Mouse (Mus musculus): ENCODE results near the gene Cxcl2. TPM values are rescaled to one million over a fixed set of nuclear protein-coding genes. Genes with fewer than 3 reads are reported as not detected.

Cxcl2 gene
- 1 to 10 TPM in 1 of 4 experiments, not detected in 3; 2.3 TPM for total RNA-seq (2022)

GRCm38 (mm10) chr5:90903339-90904020 lies at the start of gene Cxcl2:
Gene Cxcl2, plus strand, starts transcription at chr5:90903871.
- DNase-seq (ENCODE audit: low spot score), result no peak

- no peak for DNase-seq (ENCODE audit: low spot score)
Observed at GRCm38 (mm10) chr5:90855308-90856230, 48.1 kb upstream of the Cxcl2 start.

- DNase-seq (ENCODE audit: low spot score), result no peak
Observed at GRCm38 (mm10) chr5:90857463-90857862, 46.2 kb upstream of the Cxcl2 start.

GRCm38 (mm10) chr5:90858429-90858828 lies 45.2 kb upstream of the Cxcl2 start:
- no peak for DNase-seq (ENCODE audit: low spot score)

GRCm38 (mm10) chr5:90859031-90859430 lies 44.6 kb upstream of the Cxcl2 start:
- no peak for DNase-seq (ENCODE audit: low spot score)

- no peak for DNase-seq (ENCODE audit: low spot score)
Observed at GRCm38 (mm10) chr5:90861876-90862375, 41.7 kb upstream of the Cxcl2 start.

GRCm38 (mm10) chr5:90866770-90867169 lies 36.9 kb upstream of the Cxcl2 start:
- no peak for DNase-seq (ENCODE audit: low spot score)

- DNase-seq (ENCODE audit: low spot score), result no peak
Observed at GRCm38 (mm10) chr5:90872377-90872776, 31.3 kb upstream of the Cxcl2 start.

- DNase-seq (ENCODE audit: low spot score), result peak; percentile 57
Observed at GRCm38 (mm10) chr5:90876045-90876444, 27.6 kb upstream of the Cxcl2 start.

- no peak for DNase-seq (ENCODE audit: low spot score)
Observed at GRCm38 (mm10) chr5:90876471-90877172, 27.0 kb upstream of the Cxcl2 start.

GRCm38 (mm10) chr5:90877173-90877512 lies 26.5 kb upstream of the Cxcl2 start:
- DNase-seq (ENCODE audit: low spot score), result no peak

- DNase-seq (ENCODE audit: low spot score), result no peak
Observed at GRCm38 (mm10) chr5:90879307-90880014, 24.2 kb upstream of the Cxcl2 start.

- no peak for DNase-seq (ENCODE audit: low spot score)
Observed at GRCm38 (mm10) chr5:90880335-90880850, 23.3 kb upstream of the Cxcl2 start.

GRCm38 (mm10) chr5:90881021-90881420 lies 22.6 kb upstream of the Cxcl2 start:
- DNase-seq (ENCODE audit: low spot score), result no peak

GRCm38 (mm10) chr5:90881682-90882081 lies 22.0 kb upstream of the Cxcl2 start:
- DNase-seq (ENCODE audit: low spot score), result no peak

- no peak for DNase-seq (ENCODE audit: low spot score)
Observed at GRCm38 (mm10) chr5:90882146-90882545, 21.5 kb upstream of the Cxcl2 start.

GRCm38 (mm10) chr5:90884628-90885242 lies 18.9 kb upstream of the Cxcl2 start:
- DNase-seq (ENCODE audit: low spot score), result no peak

GRCm38 (mm10) chr5:90888661-90889060 lies 15.0 kb upstream of the Cxcl2 start:
- DNase-seq (ENCODE audit: low spot score), result no peak

GRCm38 (mm10) chr5:90890519-90891463 lies 12.9 kb upstream of the Cxcl2 start, which contains the start of gene Cxcl1:
Gene Cxcl1, plus strand, starts transcription at chr5:90891241.
- DNase-seq (ENCODE audit: low spot score), result peak; percentile 79

GRCm38 (mm10) chr5:90891464-90891813 lies 12.2 kb upstream of the Cxcl2 start:
- DNase-seq (ENCODE audit: low spot score), result no peak
